Mouse (Mus musculus) G1E-ER4 (cell line): ENCODE measurements around the gene Pla2g2d. TPM values are rescaled to one million over a fixed set of nuclear protein-coding genes. Genes with fewer than 3 reads are reported as not detected.

Source experiments
- GATA1 ChIP-seq: IDR thresholded peaks from one replicate; pipeline ENCODE4 v1.8.0; 2012; ENCODE audit warnings: low read length, inconsistent platforms
- polyA plus RNA-seq: library from polyadenylated mRNA; stranded (reverse); fragments of >175 nt; gene quantifications from 2 replicates; pipeline ENCODE4 v1.2.3, GENCODE M21; 2012

Gene Pla2g2d
- polyA plus RNA-seq = not detected in 2 replicates

DNA sequence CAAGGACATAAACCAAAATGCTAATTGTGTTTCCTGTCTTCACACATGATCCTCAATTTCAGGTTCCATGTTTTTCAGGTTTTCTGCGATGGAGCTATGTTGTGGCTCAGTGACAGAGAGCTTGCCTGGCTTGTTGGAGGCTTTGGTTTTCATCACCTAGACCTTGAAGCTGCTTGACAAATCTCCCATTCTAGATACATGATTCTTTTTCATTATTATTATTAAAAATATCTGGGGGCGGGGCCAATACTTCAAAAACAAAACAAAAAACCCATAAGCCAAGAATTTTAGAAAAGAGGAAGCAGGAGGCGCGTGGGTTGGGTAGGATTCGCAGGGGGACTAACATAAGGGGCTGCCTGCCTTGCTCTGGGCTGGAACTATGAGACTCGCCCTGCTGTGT, at the start of gene Pla2g2d:
TSS of gene Pla2g2d (plus strand) at position 301 of the 400 bp plus-strand sequence.
- no peak for TF ChIP-seq GATA1

DNA sequence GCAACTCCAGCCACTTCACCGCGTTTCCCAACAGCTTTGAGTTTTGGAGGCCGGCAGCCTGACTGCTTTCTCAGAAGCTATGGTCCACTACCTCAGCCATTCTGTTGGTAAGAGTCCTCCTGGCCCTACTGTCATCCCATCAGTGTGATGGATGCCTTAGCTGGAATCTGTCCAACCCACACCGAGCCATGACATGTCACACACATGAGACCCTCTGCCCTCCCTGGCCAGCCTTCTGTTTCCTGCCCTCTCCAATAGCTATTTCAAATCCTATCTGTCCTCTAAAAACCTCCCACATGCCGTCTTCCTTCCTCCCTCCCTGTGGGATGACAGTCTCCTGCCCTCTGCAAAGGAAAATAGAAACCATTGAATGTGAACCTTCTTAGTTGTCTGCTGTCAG, 49.8 kb upstream of the Pla2g2d start:
- TF ChIP-seq GATA1 = no peak

DNA sequence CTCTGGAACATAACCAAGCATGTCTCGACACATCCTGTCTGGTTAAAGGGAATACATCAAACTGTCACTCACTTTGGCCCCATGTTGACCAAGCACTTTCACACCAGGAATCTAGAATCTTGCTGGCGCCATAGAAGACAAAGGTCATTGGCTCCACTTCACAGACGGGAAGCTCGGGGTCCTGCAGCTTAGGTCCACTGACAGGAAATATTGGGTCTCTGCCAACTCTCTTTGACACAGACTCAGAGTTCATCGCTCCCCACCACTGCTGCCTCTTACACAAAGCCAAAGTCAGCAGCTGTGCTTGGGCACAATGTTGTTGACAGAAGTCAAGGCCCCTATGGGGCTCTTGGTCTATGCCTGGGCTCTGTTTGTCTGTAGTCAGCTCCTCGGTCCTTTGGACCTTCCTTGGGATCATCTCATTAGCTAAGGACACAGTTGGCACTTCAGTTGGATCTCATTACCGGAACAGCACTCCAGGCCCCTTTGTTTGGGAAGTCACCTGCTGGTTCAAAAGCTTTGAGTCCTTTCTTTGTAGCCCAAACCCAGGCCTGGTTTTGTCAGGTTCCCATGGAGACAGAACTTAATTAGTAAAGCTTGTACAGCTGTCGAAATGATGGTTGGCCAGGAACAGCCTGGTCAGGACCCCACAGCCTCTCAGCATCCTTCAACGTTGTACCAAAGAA, 46.4 kb upstream of the Pla2g2d start:
- TF ChIP-seq GATA1 = no peak

DNA sequence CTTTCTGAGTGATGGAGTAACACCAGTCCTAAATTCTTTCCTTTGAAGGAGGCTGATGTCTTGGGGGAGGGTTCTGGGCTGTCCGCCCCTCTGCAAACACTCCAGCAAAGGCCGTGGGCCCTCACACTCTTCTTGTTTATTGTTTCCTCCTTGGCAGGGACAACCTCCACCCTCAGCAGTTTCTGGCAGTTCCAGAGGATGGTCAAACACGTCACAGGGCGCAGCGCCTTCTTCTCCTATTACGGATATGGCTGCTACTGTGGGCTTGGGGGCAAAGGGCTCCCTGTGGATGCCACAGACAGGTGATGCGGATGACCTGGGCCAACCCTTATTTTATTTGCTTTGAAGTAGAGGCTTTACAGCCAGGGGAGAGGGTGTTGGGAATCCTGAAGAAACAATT, 41.4 kb upstream of the Pla2g2d start:
- TF ChIP-seq GATA1 = no peak

- TF ChIP-seq GATA1 = no peak
These were observed 40.7 kb upstream of the Pla2g2d start for GRCm38 (mm10) chr4:138734863-138735262.

- TF ChIP-seq GATA1 = no peak
These were observed 38.5 kb upstream of the Pla2g2d start, which contains the start of gene Ubxn10 for GRCm38 (mm10) chr4:138737031-138737430. TSS of gene Ubxn10 (minus strand) at chr4:138737167.

DNA sequence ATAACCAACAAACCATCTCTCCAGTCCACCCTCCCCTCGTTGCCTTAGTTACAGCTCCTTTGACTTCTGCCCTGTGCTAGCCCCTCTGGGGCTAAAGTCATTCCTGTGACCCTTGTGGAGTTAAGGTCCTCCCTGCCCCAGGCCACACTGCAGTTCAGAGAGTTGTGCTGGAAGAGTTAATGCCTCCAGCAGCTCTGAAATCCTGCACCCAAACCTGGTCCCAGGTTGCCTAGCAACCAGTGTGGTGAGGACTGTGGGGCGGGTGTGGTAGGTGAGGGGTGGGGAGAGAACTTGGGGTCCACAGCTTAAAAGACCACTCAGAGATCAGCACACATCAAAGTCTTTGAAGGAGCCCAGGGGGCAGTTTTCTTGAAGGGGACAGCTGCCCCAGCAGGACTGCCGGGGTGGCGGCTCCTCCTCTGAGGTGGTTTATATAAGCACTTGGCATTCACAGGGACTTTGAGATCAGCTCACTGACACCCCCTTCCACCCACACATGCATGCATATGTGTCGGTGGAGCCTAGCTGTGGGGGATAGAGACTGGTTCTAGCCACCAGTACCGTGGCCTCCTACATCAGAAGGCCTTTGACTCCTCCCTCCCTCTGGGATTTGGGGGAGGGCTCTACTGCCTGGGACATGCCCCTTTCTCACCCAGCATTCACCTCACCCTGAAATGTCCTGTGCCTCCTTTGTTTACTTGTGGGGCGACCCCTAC, 36.2 kb upstream of the Pla2g2d start:
- TF ChIP-seq GATA1 = no peak

DNA sequence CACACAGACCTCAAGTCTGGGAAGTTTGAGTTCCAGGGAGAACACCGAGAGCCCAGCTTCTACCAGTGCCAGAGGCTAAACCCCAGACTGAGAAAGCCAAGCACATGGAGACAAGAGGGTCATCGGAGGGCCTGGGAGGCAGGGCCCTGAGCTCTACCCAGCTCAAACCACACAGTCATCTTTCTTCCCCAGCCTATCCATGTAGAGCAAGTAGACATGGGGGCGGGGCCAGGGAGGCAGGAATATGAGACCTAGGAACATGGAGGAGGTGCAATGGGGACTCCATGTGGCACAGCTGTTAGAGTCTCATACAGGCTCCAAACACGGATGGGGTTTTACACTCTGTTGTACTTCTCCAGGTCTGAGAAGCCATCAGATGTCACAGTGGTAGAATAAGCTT, 29.7 kb upstream of the Pla2g2d start:
- no peak for TF ChIP-seq GATA1

GRCm38 (mm10) chr4:138746866-138747265, 28.7 kb upstream of the Pla2g2d start:
- no peak for TF ChIP-seq GATA1

DNA sequence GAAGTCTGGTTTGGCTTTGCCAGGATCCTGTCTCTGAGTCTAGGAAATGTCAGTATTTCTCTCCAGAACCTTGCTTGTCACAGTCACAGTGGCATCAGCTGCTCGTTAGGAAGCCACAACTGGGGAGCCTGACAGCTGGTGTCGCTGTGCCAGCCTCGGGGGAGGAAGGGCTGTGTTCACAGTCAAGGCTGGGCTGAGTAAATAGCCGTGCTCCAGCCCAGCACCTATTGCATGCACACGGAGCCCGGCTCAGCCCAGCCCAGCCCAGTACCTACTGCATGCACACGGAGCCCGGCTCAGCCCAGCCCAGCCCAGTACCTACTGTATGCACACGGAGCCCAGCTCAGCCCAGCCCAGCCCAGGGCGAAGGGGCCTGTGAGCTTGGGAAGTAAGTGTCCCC, 27.7 kb upstream of the Pla2g2d start:
- no peak for TF ChIP-seq GATA1

- TF ChIP-seq GATA1 = no peak
These were observed 27.0 kb upstream of the Pla2g2d start for GRCm38 (mm10) chr4:138748369-138749072.

DNA sequence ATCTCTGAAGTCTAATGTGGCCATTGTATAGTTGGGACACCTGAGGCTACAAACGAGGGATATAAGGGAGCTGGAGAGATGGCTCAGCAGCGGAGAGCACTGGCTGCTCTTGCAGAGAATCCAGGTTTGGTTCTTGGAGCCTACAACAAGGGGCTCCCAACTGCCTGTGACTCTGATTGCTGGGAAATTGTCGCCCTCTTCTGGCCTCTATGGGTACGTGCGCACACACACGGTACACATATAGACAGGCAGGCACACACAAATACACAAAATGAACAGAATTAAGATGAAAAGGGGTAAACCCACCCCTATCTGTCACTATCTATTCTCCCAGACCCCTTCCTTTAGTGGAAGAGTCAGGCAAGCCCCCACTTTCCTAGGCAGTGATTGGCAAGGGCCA, 22.9 kb upstream of the Pla2g2d start:
- TF ChIP-seq GATA1 = no peak

DNA sequence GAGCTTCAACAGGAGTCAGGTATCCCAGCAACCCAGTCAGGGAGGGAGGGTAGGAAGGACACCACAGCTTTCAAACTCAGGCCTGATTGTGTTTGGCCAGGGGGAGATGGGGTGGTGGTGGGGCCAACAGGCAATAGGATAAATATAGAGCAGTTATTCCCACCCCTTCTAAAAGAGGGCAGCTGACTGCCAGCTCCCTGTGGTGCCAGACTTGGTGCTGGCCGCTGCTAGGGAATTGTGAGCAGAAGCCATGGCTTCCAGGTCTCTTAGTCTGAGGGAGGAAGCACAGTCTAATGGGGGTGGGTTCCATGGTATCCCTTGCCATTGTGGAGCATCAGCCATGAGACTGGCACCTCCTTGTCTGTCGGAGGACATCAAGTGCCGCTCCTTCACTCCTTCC, 21.9 kb upstream of the Pla2g2d start:
- TF ChIP-seq GATA1 = no peak

GRCm38 (mm10) chr4:138754432-138754831, 21.1 kb upstream of the Pla2g2d start:
- no peak for TF ChIP-seq GATA1

DNA sequence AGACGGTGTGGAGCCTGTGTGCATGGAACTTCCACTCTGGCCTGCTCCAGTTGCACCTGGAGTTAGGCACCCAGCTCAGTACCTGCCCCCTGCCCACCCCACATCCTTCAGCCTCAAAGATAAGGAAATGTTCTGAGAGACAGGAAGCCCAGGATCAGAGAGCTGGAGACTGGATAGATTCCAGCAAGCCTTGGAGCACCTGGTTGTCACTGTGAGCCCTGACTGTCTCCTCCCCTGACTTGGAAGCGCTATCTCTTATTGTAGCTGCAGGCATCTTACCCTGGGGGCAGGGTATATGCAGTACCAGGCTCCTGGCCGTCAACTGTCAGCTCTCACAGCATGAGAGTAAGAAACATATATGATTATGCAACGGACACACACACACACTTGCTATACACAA, 20.1 kb upstream of the Pla2g2d start:
- TF ChIP-seq GATA1 = no peak

DNA sequence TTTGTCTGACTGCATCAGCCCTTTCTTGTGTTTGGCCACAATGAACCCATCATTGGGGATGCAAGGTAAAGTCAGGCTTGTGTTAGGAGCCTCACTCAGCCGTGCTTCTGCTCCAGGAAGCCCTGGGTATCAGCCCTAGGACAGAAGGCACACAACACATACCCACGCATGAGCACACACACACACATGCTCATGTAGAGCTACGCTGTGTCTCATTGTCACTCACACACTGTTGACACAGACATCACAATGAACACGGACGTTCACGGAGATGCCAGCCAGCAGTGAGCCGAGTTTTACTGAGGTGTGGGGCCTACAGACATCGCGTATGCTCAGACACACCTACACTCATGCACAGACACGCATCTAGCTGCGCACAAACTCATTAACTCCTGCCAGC, 19.6 kb upstream of the Pla2g2d start:
- TF ChIP-seq GATA1 = no peak
